Mouse (Mus musculus) thymus, adult 2 months (tissue): ENCODE results near the gene Angptl1.

Experiments
- CTCF ChIP-seq: fragments of 200-500 bp; IDR thresholded peaks from 2 replicates; pipeline ENCODE4 v1.5.1; 2012; ENCODE audit warnings: mild to moderate bottlenecking, control low read depth, low read length, moderate library complexity, borderline replicate concordance; ENCODE audit not compliant: control insufficient read depth, poor library complexity, insufficient read depth; ENCODE audit errors: extremely low read depth
- POLR2A ChIP-seq: fragments of 200-500 bp; IDR thresholded peaks from 2 replicates; pipeline ENCODE4 v1.6.1; 2012; ENCODE audit warnings: mild to moderate bottlenecking, low read length, control low read depth, moderate library complexity; ENCODE audit not compliant: control insufficient read depth, poor library complexity, insufficient read depth; ENCODE audit errors: extremely low read depth

GRCm38 (mm10) chr1:156891561-156891960 lies 53.2 kb downstream of the Angptl1 start:
- no peak for TF ChIP-seq POLR2A
- TF ChIP-seq CTCF, result no peak
